Mouse (Mus musculus): ENCODE measurements around the gene Nagpa. TPM values are rescaled to one million over a fixed set of nuclear protein-coding genes. Genes with fewer than 3 reads are reported as not detected.

The Nagpa gene
- polyA plus RNA-seq, 1 experiment, result 38.8 TPM

DNA sequence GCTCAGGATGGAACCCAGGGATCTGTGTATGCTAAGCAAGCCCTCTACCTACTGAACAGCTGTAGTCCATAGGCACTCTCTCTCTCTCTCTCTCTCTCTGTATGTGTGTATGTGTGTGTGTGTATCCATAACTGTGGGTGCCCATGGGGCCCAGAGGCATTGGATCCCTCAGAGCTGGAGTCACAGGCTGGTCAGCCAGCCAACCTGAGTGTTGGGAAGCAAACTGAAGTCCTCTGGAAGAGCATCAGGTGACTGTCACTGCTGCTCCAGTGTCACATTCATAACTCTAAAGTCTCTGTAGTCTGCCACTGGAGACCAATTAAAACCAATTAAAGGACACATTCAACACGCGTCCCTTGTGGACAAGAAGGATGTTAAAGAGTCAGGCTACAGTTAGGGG lies 47.3 kb downstream of the Nagpa start:
- 69% methylated on average over 2 of the region's 2 CpGs for WGBS
- no peaks in the 10 kb centered on the region for H3K36me3 ChIP-seq (ENCODE audit: control insufficient read depth, insufficient read depth, low read length)
- no peaks in the 10 kb centered on the region for H3K4me1 ChIP-seq (ENCODE audit: control insufficient read depth, insufficient read depth, insufficient read length, low read length)
- no peak for TF ChIP-seq CTCF (IDR thresholded peaks at IDR 0.05; ENCODE audit: extremely low read depth, insufficient read length, insufficient replicate concordance, low read depth, low read length)
- no peak for TF ChIP-seq POLR2A (IDR thresholded peaks at IDR 0.05; ENCODE audit: low read depth, low read length)
- H3K4me3 ChIP-seq (ENCODE audit: low read depth, low read length), result no peak overlapping the region
- H3K27me3 ChIP-seq (ENCODE audit: control insufficient read depth, insufficient read depth, low read length), result no peaks in the 10 kb centered on the region
- no peak overlapping the region for H3K27ac ChIP-seq (ENCODE audit: insufficient read depth, low read depth, low read length)

- no peaks in the 10 kb centered on the region for H3K36me3 ChIP-seq (ENCODE audit: control insufficient read depth, insufficient read depth, low read length)
- H3K4me3 ChIP-seq (ENCODE audit: low read depth, low read length), result no peak overlapping the region
- H3K27me3 ChIP-seq (ENCODE audit: control insufficient read depth, insufficient read depth, low read length), result no peaks in the 10 kb centered on the region
- H3K4me1 ChIP-seq (ENCODE audit: control insufficient read depth, insufficient read depth, insufficient read length, low read length), result no peaks in the 10 kb centered on the region
- WGBS, result 49% methylated on average over 3 of the region's 3 CpGs
- no peak overlapping the region for H3K27ac ChIP-seq (ENCODE audit: insufficient read depth, low read depth, low read length)
- TF ChIP-seq POLR2A (IDR thresholded peaks at IDR 0.05; ENCODE audit: low read depth, low read length) (no peak), CTCF (IDR thresholded peaks at IDR 0.05; ENCODE audit: extremely low read depth, insufficient read length, insufficient replicate concordance, low read depth, low read length) (no peak)
Observed at GRCm38 (mm10) chr16:5155014-5155413, 48.8 kb downstream of the Nagpa start.

GRCm38 (mm10) chr16:5153299-5154026 lies 50.3 kb downstream of the Nagpa start:
- H3K4me3 ChIP-seq (ENCODE audit: low read depth, low read length), result no peak overlapping the region
- H3K27me3 ChIP-seq (ENCODE audit: control insufficient read depth, insufficient read depth, low read length), result no peaks in the 10 kb centered on the region
- no peaks in the 10 kb centered on the region for H3K36me3 ChIP-seq (ENCODE audit: control insufficient read depth, insufficient read depth, low read length)
- WGBS, result 51% methylated on average over 6 of the region's 6 CpGs
- TF ChIP-seq CTCF (IDR thresholded peaks at IDR 0.05; ENCODE audit: extremely low read depth, insufficient read length, insufficient replicate concordance, low read depth, low read length) (no peak), POLR2A (IDR thresholded peaks at IDR 0.05; ENCODE audit: low read depth, low read length) (no peak)
- H3K27ac ChIP-seq (ENCODE audit: insufficient read depth, low read depth, low read length), result no peak overlapping the region
- no peaks in the 10 kb centered on the region for H3K4me1 ChIP-seq (ENCODE audit: control insufficient read depth, insufficient read depth, insufficient read length, low read length)

DNA sequence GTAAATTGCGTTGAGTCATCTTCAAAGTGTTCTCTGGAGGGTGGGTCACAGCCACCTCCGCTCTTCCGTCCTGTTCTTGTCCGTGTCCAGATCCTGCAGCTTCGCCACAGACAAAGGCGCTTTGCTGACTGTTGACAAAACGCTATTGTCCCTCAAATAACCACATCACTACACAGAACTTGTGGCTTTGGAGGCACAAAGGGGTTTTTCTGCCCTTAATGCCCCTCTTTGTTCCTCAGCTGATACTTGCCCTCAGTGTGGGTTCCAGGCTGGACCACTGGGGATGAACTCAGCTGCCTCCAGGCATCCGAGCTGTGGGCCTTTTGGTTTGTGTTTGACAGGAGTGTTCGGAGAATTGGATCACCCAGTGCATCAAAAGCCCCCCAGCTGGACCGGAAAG lies 53.3 kb downstream of the Nagpa start:
- Histone ChIP-seq H3K36me3 (ENCODE audit: control insufficient read depth, insufficient read depth, low read length) (no peaks in the 10 kb centered on the region), H3K27ac (ENCODE audit: insufficient read depth, low read depth, low read length) (no peak overlapping the region), H3K4me1 (ENCODE audit: control insufficient read depth, insufficient read depth, insufficient read length, low read length) (peaks cover 2% of the 10 kb centered on the region), H3K27me3 (ENCODE audit: control insufficient read depth, insufficient read depth, low read length) (no peaks in the 10 kb centered on the region), H3K4me3 (ENCODE audit: low read depth, low read length) (no peak overlapping the region)
- 78% methylated on average over 10 of the region's 10 CpGs for WGBS
- TF ChIP-seq CTCF (IDR thresholded peaks at IDR 0.05; ENCODE audit: extremely low read depth, insufficient read length, insufficient replicate concordance, low read depth, low read length) (no peak), POLR2A (IDR thresholded peaks at IDR 0.05; ENCODE audit: low read depth, low read length) (no peak)

- no peak for TF ChIP-seq CTCF (IDR thresholded peaks at IDR 0.05; ENCODE audit: extremely low read depth, insufficient read length, insufficient replicate concordance, low read depth, low read length)
- TF ChIP-seq POLR2A (IDR thresholded peaks at IDR 0.05; ENCODE audit: low read depth, low read length), result peak; percentile 14; the same call in 1 of the 2 replicates
- Histone ChIP-seq H3K27me3 (ENCODE audit: control insufficient read depth, insufficient read depth, low read length) (no peaks in the 10 kb centered on the region), H3K27ac (ENCODE audit: insufficient read depth, low read depth, low read length) (no peak within 1 kb of the TSS), H3K4me3 (ENCODE audit: low read depth, low read length) (peak within 1 kb of the TSS; percentile 61), H3K36me3 (ENCODE audit: control insufficient read depth, insufficient read depth, low read length) (no peaks in the 10 kb centered on the region), H3K4me1 (ENCODE audit: control insufficient read depth, insufficient read depth, insufficient read length, low read length) (peaks cover 2% of the 10 kb centered on the region)
- 7% methylated on average over 13 of the region's 13 CpGs for WGBS
Observed at GRCm38 (mm10) chr16:5147037-5147385, 56.8 kb downstream of the Nagpa start, which contains the start of gene Sec14l5. Gene Sec14l5, plus strand, starts transcription at chr16:5147109.

- 2% methylated on average over 26 of the region's 26 CpGs for whole genome bisulfite sequencing
- peak overlapping the region; percentile 61 for H3K4me3 ChIP-seq (ENCODE audit: low read depth, low read length)
- H3K4me1 ChIP-seq (ENCODE audit: control insufficient read depth, insufficient read depth, insufficient read length, low read length), result peaks cover 2% of the 10 kb centered on the region
- no peak overlapping the region for H3K27ac ChIP-seq (ENCODE audit: insufficient read depth, low read depth, low read length)
- H3K27me3 ChIP-seq (ENCODE audit: control insufficient read depth, insufficient read depth, low read length), result no peaks in the 10 kb centered on the region
- no peaks in the 10 kb centered on the region for H3K36me3 ChIP-seq (ENCODE audit: control insufficient read depth, insufficient read depth, low read length)
- TF ChIP-seq POLR2A (IDR thresholded peaks at IDR 0.05; ENCODE audit: low read depth, low read length) (no peak), CTCF (IDR thresholded peaks at IDR 0.05; ENCODE audit: extremely low read depth, insufficient read length, insufficient replicate concordance, low read depth, low read length) (no peak)
Observed at GRCm38 (mm10) chr16:5146367-5147036, 57.3 kb downstream of the Nagpa start.

DNA sequence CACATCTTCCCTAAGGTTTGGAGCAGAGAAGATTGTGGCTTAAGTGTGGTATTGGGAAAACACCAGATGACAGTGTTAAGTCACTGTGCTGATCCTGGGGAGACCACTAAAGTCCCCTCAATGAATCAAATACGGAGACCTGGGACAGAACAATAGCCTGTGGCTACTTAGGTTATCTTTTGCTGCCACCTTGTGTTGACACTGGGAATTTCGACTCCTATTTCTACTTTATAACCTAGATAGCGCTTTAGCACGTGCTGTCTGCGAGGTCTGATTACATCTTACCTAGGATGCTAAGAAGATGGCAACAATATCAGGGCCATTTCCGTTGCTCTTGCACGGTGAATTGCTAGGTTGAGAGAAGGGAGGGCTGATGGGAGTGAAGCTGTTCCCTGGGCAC lies 58.2 kb downstream of the Nagpa start:
- no peaks in the 10 kb centered on the region for H3K27me3 ChIP-seq (ENCODE audit: control insufficient read depth, insufficient read depth, low read length)
- H3K36me3 ChIP-seq (ENCODE audit: control insufficient read depth, insufficient read depth, low read length), result no peaks in the 10 kb centered on the region
- H3K27ac ChIP-seq (ENCODE audit: insufficient read depth, low read depth, low read length), result no peak overlapping the region
- no peak overlapping the region for H3K4me3 ChIP-seq (ENCODE audit: low read depth, low read length)
- H3K4me1 ChIP-seq (ENCODE audit: control insufficient read depth, insufficient read depth, insufficient read length, low read length), result peaks cover 2% of the 10 kb centered on the region
- no peak for TF ChIP-seq POLR2A (IDR thresholded peaks at IDR 0.05; ENCODE audit: low read depth, low read length)
- TF ChIP-seq CTCF (IDR thresholded peaks at IDR 0.05; ENCODE audit: extremely low read depth, insufficient read length, insufficient replicate concordance, low read depth, low read length), result no peak
- WGBS, result 1% methylated on average over 7 of the region's 7 CpGs

Other genes starting within 250 kb of the Nagpa start
- gene Anks3, start 239.8 kb downstream of the Nagpa start, polyA plus RNA-seq (2012; rRNA removed), result 17.9 and 34.8 TPM in 2 replicates
- gene Sept12, start 206.2 kb downstream of the Nagpa start, polyA plus RNA-seq (2012; rRNA removed), result 0.15 TPM in 1 of 2 replicates, not detected in the other
- 173 and 472 TPM in 2 replicates for gene Smim22, start 196.7 kb downstream of the Nagpa start, polyA plus RNA-seq (2012; rRNA removed)
- gene Rogdi, start 190.5 kb downstream of the Nagpa start, polyA plus RNA-seq (2012; rRNA removed), result 41.3 and 68.4 TPM in 2 replicates
- gene Glyr1, start 154.1 kb downstream of the Nagpa start, polyA plus RNA-seq (2012; rRNA removed), result 21.2 and 39.0 TPM in 2 replicates
- 14.8 and 25.8 TPM in 2 replicates for gene Ubn1, start 154.0 kb downstream of the Nagpa start, polyA plus RNA-seq (2012; rRNA removed)
- 1.1 and 1.6 TPM in 2 replicates for gene Ppl, start 71.6 kb downstream of the Nagpa start, polyA plus RNA-seq (2012; rRNA removed)
- gene Sec14l5, start 56.9 kb downstream of the Nagpa start, polyA plus RNA-seq (2012; rRNA removed), result 0.08 TPM in 1 of 2 replicates, not detected in the other
- gene AU021092, start 18.3 kb upstream of the Nagpa start, polyA plus RNA-seq (2012; rRNA removed), result 2.9 and 3.0 TPM in 2 replicates
- 20.8 and 26.0 TPM in 2 replicates for gene Alg1, start 29.6 kb upstream of the Nagpa start, polyA plus RNA-seq (2012; rRNA removed)
- gene Eef2kmt, start 52.0 kb upstream of the Nagpa start, polyA plus RNA-seq (2012; rRNA removed), result 24.9 and 26.1 TPM in 2 replicates